Mouse (Mus musculus): ENCODE results near the gene Tm2d3.

Tm2d3 gene

GRCm38 (mm10) chr7:65702076-65702475, 11.1 kb downstream of the Tm2d3 start:
- in situ Hi-C loops (cut with MboI; ENCODE audit: low sequenced_read_pairs), result loop anchor here (10.0 kb wide), 1 partner anchor 353 kb away; the partner anchor contains the start of gene Snrpa1

- in situ Hi-C loops (cut with MboI; ENCODE audit: low sequenced_read_pairs), result loop anchor here (10.0 kb wide), 1 partner anchor 350 kb away; the partner anchor contains the start of gene Snrpa1
These were observed 13.9 kb downstream of the Tm2d3 start for GRCm38 (mm10) chr7:65704818-65705242.

DNA sequence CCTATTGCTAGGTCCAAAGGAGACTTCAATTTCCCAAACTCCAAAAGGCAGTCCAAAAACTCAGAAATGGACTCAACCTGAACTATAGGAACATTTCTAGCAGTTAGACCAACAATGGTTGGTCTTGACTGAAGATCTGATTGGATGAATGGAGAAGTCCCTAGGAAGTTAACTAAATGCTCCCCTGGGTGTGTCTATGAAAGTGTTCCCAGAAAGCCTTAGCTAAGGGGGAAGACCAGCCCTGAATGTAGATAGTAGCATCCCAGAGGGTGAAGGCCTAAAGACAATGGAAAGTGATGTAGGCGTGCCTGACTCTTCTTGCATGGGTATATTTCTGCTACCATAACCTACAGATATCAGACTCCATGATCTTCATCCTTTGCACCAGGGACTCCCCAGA, 17.5 kb downstream of the Tm2d3 start:
- in situ Hi-C loops (cut with MboI; ENCODE audit: low sequenced_read_pairs), result loop anchor here (10.0 kb wide), 1 partner anchor 346 kb away; the partner anchor contains the start of gene Snrpa1

GRCm38 (mm10) chr7:65710301-65710700, 19.3 kb downstream of the Tm2d3 start:
- in situ Hi-C loops (cut with MboI; ENCODE audit: low sequenced_read_pairs), result no loop called here

DNA sequence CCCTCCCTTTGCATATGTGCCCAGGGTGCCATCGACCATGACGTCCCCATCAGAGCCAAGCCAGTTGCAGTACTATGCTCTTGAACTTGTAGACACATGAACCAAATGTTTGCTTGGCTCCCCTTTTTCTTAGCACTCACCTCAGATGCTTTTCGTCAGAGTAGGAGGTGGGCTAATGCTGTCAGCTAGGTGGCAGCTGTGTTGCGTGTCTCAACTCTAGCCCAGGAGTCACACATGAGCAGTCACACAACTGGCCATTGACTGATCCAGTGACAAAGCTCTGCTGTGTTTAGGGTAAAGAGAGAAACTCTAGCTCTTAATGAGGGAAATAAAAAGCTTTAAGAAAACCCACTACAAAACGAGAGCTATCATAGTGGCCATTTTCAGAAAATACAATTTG, 22.8 kb downstream of the Tm2d3 start:
- in situ Hi-C loops (cut with MboI; ENCODE audit: low sequenced_read_pairs), result no loop called here

GRCm38 (mm10) chr7:65714304-65714703, 23.3 kb downstream of the Tm2d3 start:
- in situ Hi-C loops (cut with MboI; ENCODE audit: low sequenced_read_pairs), result no loop called here

DNA sequence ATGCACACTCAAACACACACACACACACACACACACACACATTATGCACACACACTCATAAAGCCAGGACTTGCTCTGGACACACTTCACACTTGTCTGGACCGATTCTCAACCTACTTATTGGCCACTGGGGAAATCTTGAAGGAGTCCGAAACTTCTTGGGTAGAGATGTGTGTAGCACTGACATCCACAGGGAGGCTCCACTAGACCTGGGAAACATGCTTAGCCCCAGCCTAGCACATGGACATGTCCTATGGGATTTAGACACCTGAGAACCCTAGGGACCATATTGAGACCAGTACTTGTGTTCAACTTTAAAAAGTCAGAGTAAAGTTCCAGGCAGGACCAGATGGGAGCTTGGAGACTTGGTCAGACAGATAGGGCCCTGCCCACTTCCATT, 43.1 kb downstream of the Tm2d3 start:
- in situ Hi-C loops (cut with MboI; ENCODE audit: low sequenced_read_pairs), result no loop called here

DNA sequence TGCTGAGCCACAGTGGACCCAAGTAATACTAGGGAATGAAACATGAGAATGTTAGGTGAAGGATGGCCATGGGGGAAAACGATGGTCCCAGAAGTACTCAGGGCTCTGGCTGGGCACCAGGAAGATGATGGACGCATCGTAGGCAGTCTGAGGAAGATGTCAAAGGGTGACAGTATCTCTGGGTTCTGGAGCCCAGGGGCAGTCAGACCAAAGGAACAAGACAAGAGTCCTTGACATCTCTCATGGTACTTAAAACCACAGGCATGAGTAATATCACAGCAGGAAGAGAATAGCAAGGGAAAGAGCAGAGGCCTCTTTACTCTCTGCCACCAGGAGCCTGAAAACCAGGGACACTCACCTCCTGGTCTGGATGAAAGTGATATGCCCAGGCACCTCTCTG, 44.3 kb downstream of the Tm2d3 start:
- in situ Hi-C loops (cut with MboI; ENCODE audit: low sequenced_read_pairs), result no loop called here

DNA sequence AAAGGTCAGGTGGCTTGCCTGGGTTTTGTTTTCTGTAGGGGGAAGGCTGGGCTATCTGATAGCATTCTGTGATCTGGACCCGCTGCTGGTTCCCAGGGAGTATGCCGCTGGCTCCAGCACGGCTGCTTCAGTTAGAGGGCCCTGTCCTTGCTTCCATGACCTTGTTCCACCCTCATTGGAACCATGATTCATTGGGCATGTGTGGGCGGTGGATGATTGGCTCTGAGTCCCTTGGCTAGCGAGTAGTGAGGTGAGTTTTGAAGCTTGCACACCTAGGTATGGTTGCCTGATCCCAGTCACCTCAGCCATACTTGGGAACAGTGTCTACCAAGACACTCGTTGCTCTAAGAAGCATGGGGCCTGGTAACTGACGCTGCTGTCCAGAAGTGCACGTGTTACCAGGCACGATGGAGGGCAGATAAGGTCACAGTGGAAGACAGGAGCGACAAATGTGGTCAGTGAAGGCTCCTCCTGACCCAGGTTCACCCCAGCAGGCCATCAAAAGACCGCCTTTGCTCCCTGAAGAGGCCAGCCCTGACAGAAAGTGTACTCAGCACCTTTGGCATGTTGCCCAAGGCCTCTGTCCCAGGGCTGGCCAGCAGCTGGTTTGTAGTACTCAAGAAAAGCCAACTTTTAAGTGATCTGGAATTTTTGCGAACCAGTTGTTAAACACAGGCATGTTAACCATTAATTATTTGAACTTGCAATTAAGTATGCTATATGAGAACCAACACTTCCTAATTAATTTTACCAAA, 46.5 kb downstream of the Tm2d3 start:
- in situ Hi-C loops (cut with MboI; ENCODE audit: low sequenced_read_pairs), result no loop called here

- in situ Hi-C loops (cut with MboI; ENCODE audit: low sequenced_read_pairs), result no loop called here
These were observed 51.9 kb downstream of the Tm2d3 start for GRCm38 (mm10) chr7:65742857-65743256.

DNA sequence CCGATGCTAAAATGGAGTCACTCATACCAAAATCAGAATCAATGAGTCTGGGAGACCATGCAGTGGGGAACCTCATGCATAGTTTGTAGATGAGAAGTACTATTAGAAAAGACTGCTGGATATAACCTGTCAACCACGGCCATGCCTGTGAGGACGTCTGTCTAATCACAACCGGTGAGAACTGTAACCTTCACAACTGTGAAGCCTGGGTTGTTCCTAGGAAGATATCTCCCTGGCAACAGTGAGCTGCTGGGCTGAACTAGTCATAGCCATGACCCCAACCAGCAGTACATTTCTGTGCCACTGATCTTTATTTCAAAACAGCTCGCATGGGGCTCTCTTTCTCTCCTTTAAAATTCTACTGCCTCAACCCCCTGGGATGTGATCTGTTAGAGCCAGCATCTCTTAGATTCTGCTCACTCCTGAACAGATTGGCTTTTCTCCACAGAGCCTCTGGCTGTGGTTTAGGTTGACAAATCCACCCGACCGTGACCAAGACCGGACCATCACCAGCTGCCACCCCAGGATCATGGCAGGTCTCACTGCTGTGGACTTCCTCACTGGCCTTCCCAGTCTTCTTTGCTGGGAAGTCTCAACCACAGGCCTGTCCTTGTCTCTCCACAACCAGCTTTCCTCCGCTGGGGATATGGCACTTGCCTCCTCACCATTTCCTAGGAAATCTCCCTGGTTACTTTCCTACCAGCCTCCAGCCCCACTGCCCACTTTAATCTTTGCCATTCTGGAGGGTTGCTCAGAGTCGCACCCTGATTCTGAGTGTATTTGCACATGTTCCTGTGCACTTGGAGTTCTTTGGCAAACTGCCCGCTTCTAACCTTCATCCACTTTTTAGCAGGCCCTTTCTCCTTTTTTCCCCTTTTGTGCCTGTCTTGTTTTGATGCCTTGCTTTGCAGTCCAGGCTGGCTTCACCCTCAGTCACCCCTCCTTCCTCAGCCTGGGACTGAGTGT, 57.3 kb downstream of the Tm2d3 start:
- in situ Hi-C loops (cut with MboI; ENCODE audit: low sequenced_read_pairs), result no loop called here

Measured in CH12F3 (cell line).